Mouse (Mus musculus): ENCODE measurements around the gene Ccnl1.

Ccnl1 gene

GRCm38 (mm10) chr3:65925058-65925740 is 32.9 kb downstream of the Ccnl1 start:
- peak; percentile 47 to 60 for DNase-seq

- peak; percentile 30 to 34 for DNase-seq
These were observed 35.6 kb downstream of the Ccnl1 start for GRCm38 (mm10) chr3:65922420-65922819.

- DNase-seq, result no peak
These were observed 36.4 kb downstream of the Ccnl1 start for GRCm38 (mm10) chr3:65921671-65922070.

- DNase-seq, result no peak
These were observed 39.0 kb downstream of the Ccnl1 start for GRCm38 (mm10) chr3:65919016-65919415.

GRCm38 (mm10) chr3:65912928-65913327 is 45.1 kb downstream of the Ccnl1 start:
- DNase-seq, result peak in 1 of 2 experiments; percentile 33

GRCm38 (mm10) chr3:65912217-65912616 is 45.8 kb downstream of the Ccnl1 start:
- no peak for DNase-seq

GRCm38 (mm10) chr3:65911265-65911664 is 46.8 kb downstream of the Ccnl1 start:
- DNase-seq, result no peak

GRCm38 (mm10) chr3:65909454-65909853 is 48.6 kb downstream of the Ccnl1 start:
- DNase-seq, result no peak

- DNase-seq, result no peak
These were observed 50.5 kb downstream of the Ccnl1 start for GRCm38 (mm10) chr3:65907536-65907935.

GRCm38 (mm10) chr3:65905281-65906169 is 52.5 kb downstream of the Ccnl1 start:
- DNase-seq, result no peak

- no peak for DNase-seq
These were observed 53.3 kb downstream of the Ccnl1 start for GRCm38 (mm10) chr3:65904711-65905110.

- no peak for DNase-seq
These were observed 53.9 kb downstream of the Ccnl1 start for GRCm38 (mm10) chr3:65904106-65904505.

- DNase-seq, result no peak
These were observed 59.3 kb downstream of the Ccnl1 start for GRCm38 (mm10) chr3:65898598-65899278.

GRCm38 (mm10) chr3:65897233-65897993 is 60.6 kb downstream of the Ccnl1 start:
- no peak for DNase-seq
